Mouse (Mus musculus) lung, adult 2 months (tissue): ENCODE data around the gene Yif1a. TPM values are rescaled to one million over a fixed set of nuclear protein-coding genes. Genes with fewer than 3 reads are reported as not detected.
"Not testable (repeated sequence)": the region's sequence is repeated elsewhere in the genome, so short reads cannot be mapped to it uniquely, and the experiment has no call there.

Experiments used
- DNase-seq: peaks from one replicate; pipeline ENCODE4 v3.0.0; 2022
- H3K4me1 ChIP-seq: fragments of 200-500 bp; 2 replicates; pipeline ENCODE4 v1.6.1; 2011; ENCODE audit warnings: low read length; ENCODE audit not compliant: control insufficient read depth, insufficient read depth
- H3K4me3 ChIP-seq: fragments of 200-500 bp; replicated peaks from 2 replicates; pipeline ENCODE3; 2011; ENCODE audit warnings: low read depth, mild to moderate bottlenecking, control low read depth, low read length; ENCODE audit errors: extremely low read depth
- CTCF ChIP-seq: fragments of 200-500 bp; IDR thresholded peaks from 2 replicates; pipeline ENCODE4 v1.5.1; 2011; ENCODE audit warnings: mild to moderate bottlenecking, low read length, control low read depth; ENCODE audit not compliant: insufficient read depth
- POLR2A ChIP-seq: fragments of 200-500 bp; IDR thresholded peaks from 2 replicates; pipeline ENCODE4 v1.6.1; 2011; ENCODE audit warnings: low read depth, mild to moderate bottlenecking, control low read depth, low read length, borderline replicate concordance; ENCODE audit errors: extremely low read depth
- WGBS: fragments of 180-500 bp; shearing (Covaris S2); methylation state at CpG from one replicate; pipeline ENCODE4 v1.1.7; 2018; 5-methylcytosine and 5-hydroxymethylcytosine counted together
- polyA plus RNA-seq: library from polyadenylated mRNA; depleted of rRNA; stranded (reverse); fragments of >200 nt; gene quantifications from 2 replicates; pipeline ENCODE4 v1.2.3, GENCODE M21; 2012

Yif1a gene
- polyA plus RNA-seq, 1 experiment: 165 TPM

DNA sequence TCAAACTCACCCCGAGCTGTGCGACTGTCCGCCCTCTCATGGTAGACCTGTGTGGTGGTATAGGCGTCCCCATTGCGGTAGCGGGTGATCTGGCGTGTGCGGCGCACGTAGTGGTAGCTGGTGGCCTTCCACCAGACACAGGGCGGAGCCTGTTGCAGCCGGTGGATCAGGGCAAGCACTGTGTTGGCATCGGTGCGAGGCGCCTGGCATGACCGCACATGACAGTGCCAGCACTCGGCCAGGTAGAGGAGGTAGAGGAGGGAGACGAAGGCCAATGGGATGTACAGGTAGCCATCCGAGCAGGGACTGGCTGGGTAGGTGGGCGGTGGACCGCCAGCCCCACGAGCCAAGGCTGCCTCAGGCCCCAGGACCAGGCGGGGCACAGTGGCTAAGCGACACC lies 5.7 kb upstream of the Yif1a start:
- H3K4me1 ChIP-seq: no peaks in the 10 kb centered on the region; the same call in 1 of the 2 replicates
- 68% methylated on average over 24 of the region's 24 CpGs for WGBS
- no peak for TF ChIP-seq CTCF
- TF ChIP-seq POLR2A: no peak
- no peak overlapping the region for H3K4me3 ChIP-seq
- no peak for DNase-seq

DNA sequence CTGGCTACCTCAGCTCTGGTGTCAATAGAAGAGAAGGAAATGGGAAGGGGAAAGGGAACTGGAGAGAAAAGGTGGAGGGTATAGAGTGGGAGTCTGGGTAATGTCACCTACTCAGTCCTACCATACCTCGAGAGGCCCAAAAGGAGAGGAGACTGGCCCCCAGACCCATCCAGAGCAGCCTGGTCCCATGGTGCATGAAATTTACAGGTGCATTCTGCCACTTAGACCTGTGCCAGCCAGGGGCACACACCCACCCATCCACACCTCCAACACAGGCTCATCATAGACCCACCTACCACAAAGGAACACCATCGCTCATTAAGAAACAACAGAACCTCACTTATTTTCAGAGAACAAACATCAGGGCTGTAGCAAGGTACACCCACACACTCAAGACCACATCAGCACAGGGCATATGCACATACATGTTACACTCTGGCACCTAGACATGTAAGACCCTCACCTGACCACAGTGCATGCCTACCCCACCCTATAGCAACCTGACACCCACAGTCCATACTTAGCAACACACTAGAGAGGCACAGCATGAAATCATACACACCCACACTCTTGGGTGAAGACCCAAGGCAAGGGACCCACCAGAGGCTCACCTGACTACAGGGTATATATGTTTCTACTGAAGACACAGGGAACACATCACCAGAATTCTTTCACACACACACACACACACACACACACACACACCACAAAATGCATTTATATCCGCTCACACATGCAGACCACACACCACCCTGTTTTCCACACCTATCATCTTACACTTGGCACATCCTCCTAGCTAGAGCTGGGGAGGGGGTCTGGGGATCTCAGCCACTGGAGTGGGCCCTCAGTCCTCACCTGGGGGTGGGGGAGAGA lies 4.1 kb upstream of the Yif1a start:
- no peak for DNase-seq
- no peak for TF ChIP-seq CTCF
- no peak for TF ChIP-seq POLR2A
- 61% methylated on average over 3 of the region's 3 CpGs for WGBS
- H3K4me3 ChIP-seq: no peak overlapping the region
- peaks cover 4% of the 10 kb centered on the region for H3K4me1 ChIP-seq

DNA sequence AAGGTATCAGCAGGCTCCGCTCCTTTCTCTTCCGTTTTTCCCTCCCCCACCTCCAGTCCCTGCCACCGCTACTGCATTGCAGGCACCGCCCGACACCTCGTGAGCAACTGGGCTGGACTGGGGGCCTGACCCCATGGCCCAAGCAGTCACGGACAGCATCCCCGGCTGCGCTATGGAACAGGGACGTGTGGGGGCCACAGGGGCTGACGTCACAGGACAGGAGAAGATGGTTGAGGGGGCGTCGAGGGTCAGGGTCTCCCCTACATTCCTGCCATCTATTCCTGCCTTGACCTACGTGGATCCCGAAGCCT lies 3.5 kb upstream of the Yif1a start:
- 4% methylated on average over 15 of the region's 15 CpGs for WGBS
- Histone ChIP-seq H3K4me3 (peak overlapping the region; percentile 52), H3K4me1 (peaks cover 5% of the 10 kb centered on the region)
- DNase-seq: no peak
- TF ChIP-seq CTCF (no peak), POLR2A (no peak)

GRCm38 (mm10) chr19:5085145-5085863 lies 3.0 kb upstream of the Yif1a start, which contains the start of gene Tmem151a:
Gene Tmem151a, minus strand, starts transcription at chr19:5085531.
- Histone ChIP-seq H3K4me3 (peak within 1 kb of the TSS; percentile 52), H3K4me1 (peaks cover 5% of the 10 kb centered on the region)
- peak; percentile 49 for DNase-seq
- under 1% methylated on average over 68 of the region's 69 CpGs for WGBS
- TF ChIP-seq CTCF (no peak), POLR2A (no peak)

GRCm38 (mm10) chr19:5086533-5086932 lies 1.8 kb upstream of the Yif1a start:
- not testable (repeated sequence) for H3K4me1 ChIP-seq, DNase-seq, H3K4me3 ChIP-seq
- 51% methylated on average over 4 of the region's 4 CpGs for WGBS

GRCm38 (mm10) chr19:5089324-5089723 lies 986 bp downstream of the Yif1a start:
- no peak for DNase-seq
- peaks cover 6% of the 10 kb centered on the region for H3K4me1 ChIP-seq
- TF ChIP-seq POLR2A (no peak), CTCF (no peak)
- H3K4me3 ChIP-seq: no peak overlapping the region
- WGBS: 90% methylated on average over 4 of the region's 4 CpGs

DNA sequence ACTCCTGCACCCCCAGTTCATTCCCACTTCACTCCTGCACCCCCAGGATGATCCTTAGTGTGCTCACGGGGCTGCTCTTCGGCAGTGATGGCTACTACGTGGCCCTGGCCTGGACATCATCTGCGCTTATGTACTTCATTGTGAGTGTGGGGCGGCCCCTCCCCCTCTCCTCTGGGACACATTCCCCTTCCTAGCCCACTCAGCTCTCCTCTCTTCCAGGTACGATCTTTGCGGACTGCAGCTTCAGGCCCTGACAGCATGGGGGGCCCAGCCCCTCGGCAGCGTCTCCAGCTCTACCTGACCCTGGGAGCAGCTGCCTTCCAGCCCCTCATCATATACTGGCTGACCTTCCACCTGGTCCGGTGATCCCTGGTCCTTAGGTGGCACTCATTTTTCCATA lies 3.7 kb downstream of the Yif1a start:
- no peak for TF ChIP-seq CTCF
- TF ChIP-seq POLR2A: no peak
- peaks cover 6% of the 10 kb centered on the region for H3K4me1 ChIP-seq
- no peak overlapping the region for H3K4me3 ChIP-seq
- DNase-seq: no peak
- WGBS: 91% methylated on average over 10 of the region's 10 CpGs

DNA sequence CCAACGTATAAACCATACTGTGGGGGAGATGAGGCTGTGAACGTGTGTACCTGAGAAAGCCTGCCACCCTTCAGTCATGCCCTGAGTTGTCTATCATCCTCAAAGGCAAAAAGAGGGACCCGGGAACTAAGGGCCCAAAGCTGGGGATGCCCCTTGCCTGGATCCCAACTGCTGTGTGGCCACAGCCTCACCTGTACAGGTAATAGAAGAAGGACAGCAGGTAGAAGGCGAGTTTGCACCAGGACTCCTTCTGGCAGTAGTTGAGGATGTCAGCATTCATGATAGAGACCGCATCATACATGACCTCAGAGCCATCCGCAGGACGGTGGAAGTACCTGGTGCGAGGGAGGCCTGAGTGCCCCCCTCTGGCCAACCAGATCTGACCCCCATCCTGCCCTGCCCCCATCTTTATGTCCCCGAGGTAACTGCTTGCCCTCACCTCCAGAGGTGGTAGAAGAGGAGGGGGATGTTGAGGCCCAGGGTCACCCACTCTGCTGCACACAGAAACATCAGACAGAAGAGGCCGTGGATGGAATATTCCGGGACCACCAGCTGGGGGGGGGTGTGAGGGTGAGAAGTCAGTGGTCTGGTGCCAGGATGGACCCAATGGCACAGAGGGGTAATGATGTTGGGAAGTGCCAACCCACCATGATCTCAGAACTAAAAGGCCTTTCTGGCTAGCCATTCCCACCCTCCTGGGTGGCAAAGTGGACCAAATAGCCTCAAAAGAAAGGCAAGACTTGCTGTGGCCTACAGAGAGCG lies 5.3 kb downstream of the Yif1a start:
- TF ChIP-seq POLR2A (no peak), CTCF (no peak)
- 71% methylated on average over 12 of the region's 12 CpGs for WGBS
- H3K4me1 ChIP-seq: peaks cover 9% of the 10 kb centered on the region
- DNase-seq: no peak
- H3K4me3 ChIP-seq: no peak overlapping the region

- peak; percentile 11; the same call in 1 of the 2 replicates for TF ChIP-seq POLR2A
- peak; percentile 66 for TF ChIP-seq CTCF
- no peak overlapping the region for H3K4me3 ChIP-seq
- H3K4me1 ChIP-seq: peaks cover 6% of the 10 kb centered on the region
- 2% methylated on average over 21 of the region's 21 CpGs for WGBS
- peak; percentile 88 for DNase-seq
These were observed 5.9 kb downstream of the Yif1a start for GRCm38 (mm10) chr19:5094243-5094632.

GRCm38 (mm10) chr19:5094746-5095417 lies 6.5 kb downstream of the Yif1a start:
- peaks cover 6% of the 10 kb centered on the region for H3K4me1 ChIP-seq
- no peak for DNase-seq
- no peak overlapping the region for H3K4me3 ChIP-seq
- WGBS: 40% methylated on average over 11 of the region's 11 CpGs
- TF ChIP-seq POLR2A: no peak
